Mouse (Mus musculus) gastrocnemius, postnatal 10 days (tissue): ENCODE results near the gene Hvcn1. TPM values are rescaled to one million over a fixed set of nuclear protein-coding genes. Genes with fewer than 3 reads are reported as not detected.
"Not testable (repeated sequence)": the region's sequence is repeated elsewhere in the genome, so short reads cannot be mapped to it uniquely, and the experiment has no call there.

ENCODE experiments used
- DNase-seq: peaks from one replicate; pipeline ENCODE4 v3.0.0; 2021; ENCODE audit warnings: mixed read lengths
- total RNA-seq, 2 experiments: library from RNA; stranded (reverse); gene quantifications; 2 replicates each; pipeline ENCODE4 v1.2.3; 2021

Gene Hvcn1
- total RNA-seq, 2 experiments from 2014 or later: 4.0 to 4.3 TPM

- DNase-seq: no peak
Observed at GRCm38 (mm10) chr5:122201904-122202303, 4.7 kb upstream of the Hvcn1 start.

- DNase-seq: no peak
Observed at GRCm38 (mm10) chr5:122204180-122204579, 2.4 kb upstream of the Hvcn1 start.

GRCm38 (mm10) chr5:122208909-122209308, 2.3 kb downstream of the Hvcn1 start:
- DNase-seq: no peak

GRCm38 (mm10) chr5:122209591-122210368, 3.2 kb downstream of the Hvcn1 start:
- peak; percentile 61 for DNase-seq

- no peak for DNase-seq
Observed at GRCm38 (mm10) chr5:122210890-122211289, 4.3 kb downstream of the Hvcn1 start.

GRCm38 (mm10) chr5:122212125-122212524, 5.5 kb downstream of the Hvcn1 start:
- no peak for DNase-seq

- not testable (repeated sequence) for DNase-seq
Observed at GRCm38 (mm10) chr5:122212820-122213219, 6.2 kb downstream of the Hvcn1 start.

- DNase-seq: no peak
Observed at GRCm38 (mm10) chr5:122213861-122214260, 7.3 kb downstream of the Hvcn1 start.

GRCm38 (mm10) chr5:122217636-122218035, 11.0 kb downstream of the Hvcn1 start:
- no peak for DNase-seq

GRCm38 (mm10) chr5:122218109-122218905, 11.7 kb downstream of the Hvcn1 start:
- DNase-seq: no peak

- no peak for DNase-seq
Observed at GRCm38 (mm10) chr5:122218928-122219327, 12.3 kb downstream of the Hvcn1 start.

- DNase-seq: no peak
Observed at GRCm38 (mm10) chr5:122219655-122220629, 13.3 kb downstream of the Hvcn1 start.

- no peak for DNase-seq
Observed at GRCm38 (mm10) chr5:122221085-122221484, 14.5 kb downstream of the Hvcn1 start.

GRCm38 (mm10) chr5:122224291-122224690, 17.7 kb downstream of the Hvcn1 start:
- no peak for DNase-seq

- no peak for DNase-seq
Observed at GRCm38 (mm10) chr5:122228271-122228765, 21.7 kb downstream of the Hvcn1 start.

- no peak for DNase-seq
Observed at GRCm38 (mm10) chr5:122228772-122229171, 22.2 kb downstream of the Hvcn1 start.

- DNase-seq: no peak
Observed at GRCm38 (mm10) chr5:122230816-122231215, 24.2 kb downstream of the Hvcn1 start.

- DNase-seq: no peak
Observed at GRCm38 (mm10) chr5:122231431-122231830, 24.8 kb downstream of the Hvcn1 start.

- DNase-seq: no peak
Observed at GRCm38 (mm10) chr5:122232004-122232403, 25.4 kb downstream of the Hvcn1 start.

GRCm38 (mm10) chr5:122233077-122233581, 26.5 kb downstream of the Hvcn1 start:
- no peak for DNase-seq

GRCm38 (mm10) chr5:122233695-122234094, 27.1 kb downstream of the Hvcn1 start:
- no peak for DNase-seq
